Mouse (Mus musculus): Measurements from ENCODE around the gene Hic2.

DNA sequence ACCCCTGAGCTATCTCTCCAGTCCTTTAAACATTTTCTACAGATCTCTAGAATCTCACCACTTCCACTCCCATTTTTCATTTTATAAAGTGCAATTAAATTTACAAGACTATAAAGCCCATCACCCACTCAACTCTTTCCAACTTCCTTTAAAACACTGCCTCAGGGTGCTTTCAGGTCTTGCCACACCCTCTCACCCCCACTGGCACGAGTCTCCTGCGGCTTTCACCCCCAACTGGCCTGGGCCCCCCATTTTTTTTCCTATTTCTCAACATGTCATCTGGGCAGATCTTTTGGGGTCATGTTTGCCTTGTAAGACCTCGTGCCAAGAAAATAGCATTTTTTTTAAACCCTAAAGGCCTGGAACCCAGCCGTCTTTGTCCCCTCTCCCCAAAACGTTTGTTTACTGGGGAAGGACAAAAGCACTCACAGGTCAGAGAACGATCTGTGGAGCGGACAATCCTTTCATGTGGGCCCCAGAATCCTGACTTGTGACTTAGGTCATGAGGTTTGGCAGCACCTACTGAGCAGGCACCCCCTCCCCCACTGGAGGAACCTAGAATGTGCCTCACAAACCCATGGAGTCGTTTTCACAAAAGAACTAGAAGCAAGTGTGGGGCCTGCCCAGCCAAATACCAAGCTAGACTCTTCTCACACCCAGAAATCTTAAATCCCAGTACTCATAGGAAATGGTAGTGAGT is 16.3 kb upstream of the Hic2 start:
- no peak for TF ChIP-seq CTCF (IDR thresholded peaks at IDR 0.05; ENCODE audit: borderline replicate concordance, insufficient read depth, low read depth, low read length)
- TF ChIP-seq POLR2A (IDR thresholded peaks at IDR 0.05; ENCODE audit: borderline replicate concordance, insufficient read depth, low read length) = no peak
